Comparison of ENCODE assay signal across 24 mouse cellular contexts in genomic region chr13:64407992-64408391, GRCm38 (mm10). TPM values are rescaled to one million over a fixed set of nuclear protein-coding genes. Genes with fewer than 3 reads are reported as not detected.
DNase-seq lines count a peak whose midpoint lies in the region; ATAC-seq and TF ChIP-seq lines count a peak whose summit lies in the region.
"Had no signal": no experiment of that assay in that cellular context is flagged by ENCODE, and none has a peak within 500 bp of the region (broad histone marks: within the 10 kb centered on the region; RNA-seq: fewer than 3 reads in every experiment).

No protein-coding gene starts in this region.

- no peak overlapping the region for H3K4me2 ChIP-seq in intestine, embryonic 15.5 days (replicated peaks)
- no peak overlapping the region for H3K4me2 ChIP-seq in hindbrain, postnatal 0 days (ENCODE audit: low read depth, low read length)
- H3K4me2 ChIP-seq: forebrain, embryonic 15.5 days; heart, embryonic 13.5 days; hindbrain, embryonic 14.5 days; limb, embryonic 13.5 days; liver, embryonic 12.5 days; lung, embryonic 14.5 days had no signal

- no peaks in the 10 kb centered on the region for H3K4me1 ChIP-seq in intestine, embryonic 15.5 days (replicated peaks)
- no peaks in the 10 kb centered on the region for H3K4me1 ChIP-seq in hindbrain, postnatal 0 days (ENCODE audit: insufficient read depth, low read length)
- H3K4me1 ChIP-seq: forebrain, embryonic 15.5 days; limb, embryonic 13.5 days had no signal

- peak overlapping the region; percentile 84 for H3K27ac ChIP-seq in macrophage
- H3K27ac ChIP-seq in intestine, embryonic 15.5 days, result no peak overlapping the region
- no peak overlapping the region for H3K27ac ChIP-seq in hindbrain, postnatal 0 days
- H3K27ac ChIP-seq: forebrain, embryonic 15.5 days; heart, adult 2 months; heart, embryonic 13.5 days; hindbrain, embryonic 14.5 days; limb, embryonic 13.5 days; liver, embryonic 12.5 days had no signal

- ATAC-seq in intestine, embryonic 15.5 days, result no peak
- no peak for ATAC-seq in hindbrain, postnatal 0 days
- ATAC-seq: forebrain, embryonic 15.5 days; liver, embryonic 12.5 days; midbrain, embryonic 16.5 days had no signal

- no peaks in the 10 kb centered on the region for H3K36me3 ChIP-seq in macrophage (ENCODE audit: inconsistent target)
- no peaks in the 10 kb centered on the region for H3K36me3 ChIP-seq in intestine, embryonic 15.5 days
- H3K36me3 ChIP-seq in hindbrain, postnatal 0 days (ENCODE audit: insufficient read depth, low read length), result no peaks in the 10 kb centered on the region
- H3K36me3 ChIP-seq: forebrain, embryonic 15.5 days; heart, embryonic 13.5 days; limb, embryonic 13.5 days; liver, embryonic 12.5 days had no signal

- no peak overlapping the region for H3K4me3 ChIP-seq in macrophage (ENCODE audit: inconsistent target)
- H3K4me3 ChIP-seq in intestine, embryonic 15.5 days (replicated peaks), result no peak overlapping the region
- no peak overlapping the region for H3K4me3 ChIP-seq in hindbrain, postnatal 0 days (ENCODE audit: low read length)
- H3K4me3 ChIP-seq: forebrain, embryonic 15.5 days; heart, adult 2 months; heart, embryonic 13.5 days; limb, embryonic 13.5 days; liver, embryonic 12.5 days; myocyte had no signal

- TF ChIP-seq CTCF in hindbrain, postnatal 0 days (IDR thresholded peaks at IDR 0.05; ENCODE audit: low read depth), result no peak

- no peaks in the 10 kb centered on the region for H3K9me3 ChIP-seq in intestine, embryonic 15.5 days
- H3K9me3 ChIP-seq in hindbrain, postnatal 0 days (ENCODE audit: low read length), result no peaks in the 10 kb centered on the region
- H3K9me3 ChIP-seq: forebrain, embryonic 15.5 days; heart, embryonic 13.5 days; limb, embryonic 13.5 days; liver, embryonic 12.5 days had no signal

- intact Hi-C loops in heart, postnatal 36 days (cut with DNase I), result no loop called here

- H3K79me2 ChIP-seq in macrophage (ENCODE audit: inconsistent target), result no peaks in the 10 kb centered on the region

- H3K9ac ChIP-seq in intestine, embryonic 15.5 days, result no peak overlapping the region
- H3K9ac ChIP-seq in hindbrain, postnatal 0 days (replicated peaks; ENCODE audit: low read length), result no peak overlapping the region
- H3K9ac ChIP-seq: forebrain, embryonic 15.5 days; heart, embryonic 13.5 days; hindbrain, embryonic 14.5 days; limb, embryonic 13.5 days; liver, embryonic 12.5 days; lung, embryonic 14.5 days had no signal

- 50% methylated on average over 5 of the region's 5 CpGs for WGBS in macrophage (ENCODE audit: missing documents)
- 87% methylated on average over 5 of the region's 5 CpGs for WGBS in intestine, embryonic 15.5 days
- WGBS in hindbrain, postnatal 0 days, result 92% methylated on average over 5 of the region's 5 CpGs

- DNase-seq in heart, adult 11 months, result peak; percentile 18
- DNase-seq in heart, postnatal 36 days, result no peak
- peak; percentile 76 for DNase-seq in thymus, postnatal 0 days (ENCODE audit: low spot score)
- DNase-seq in gastrocnemius, postnatal 10 days, result no peak
- DNase-seq in Muller cell, postnatal 12 days (ENCODE audit: inconsistent ontology term), result no peak
- no peak for DNase-seq in hindbrain, postnatal 0 days (ENCODE audit: low spot score)
- DNase-seq: adrenal gland, postnatal 14 days; cerebellum, adult 8-10 months; heart, adult 2 months; heart, postnatal 14 days; kidney, adult 8-10 months; kidney, postnatal 14 days; layer of hippocampus, postnatal 36 days; lung, embryonic 14.5 days; spleen, adult 18-20 months had no signal

- H3K27me3 ChIP-seq in intestine, embryonic 15.5 days (replicated peaks), result no peaks in the 10 kb centered on the region
- H3K27me3 ChIP-seq in hindbrain, postnatal 0 days (ENCODE audit: insufficient read depth, low read length), result no peaks in the 10 kb centered on the region
- H3K27me3 ChIP-seq: forebrain, embryonic 15.5 days; heart, embryonic 13.5 days; limb, embryonic 13.5 days; liver, embryonic 12.5 days had no signal

RNA-seq across cellular contexts. Expression of gene Cdk20, which starts 24.1 kb away (rescaled TPM):
- total RNA-seq in heart, postnatal 36 days (2021), result 1 to 10 TPM; 2.2 to 2.7 TPM
- 10 to 100 TPM in 21 of 26 experiments, 1 to 10 TPM in 5; 4.9 to 56.3 (median 17.3) TPM for total RNA-seq in macrophage (2018; cell fraction: chromatin; rRNA removed)
- total RNA-seq in macrophage (2018; cell fraction: cytosol; rRNA removed), result 10 to 100 TPM in 4 of 26 experiments, 1 to 10 TPM in 22; 2.5 to 12.5 (median 5.6) TPM
- 10 to 100 TPM in 16 of 26 experiments, 1 to 10 TPM in 10; 2.7 to 45.9 (median 13.0) TPM for total RNA-seq in macrophage (2018; cell fraction: nucleus; rRNA removed)
- 11.3 to 20.3 TPM (median 11.6 TPM) in 3 replicates for polyA plus RNA-seq in macrophage (2018)
- 53.0 and 54.5 TPM in 2 replicates for polyA plus RNA-seq in thymus, postnatal 0 days (2015; fragmentation: Nextera tagmentation; extraction: Ambion mirVana)
- total RNA-seq in gastrocnemius, postnatal 10 days (2021), result 1 to 10 TPM; 3.6 to 3.9 TPM
- 7.9 and 8.6 TPM in 2 replicates for polyA plus RNA-seq in intestine, embryonic 15.5 days (2015; fragmentation: Nextera tagmentation; extraction: Ambion mirVana)
- 31.2 and 32.6 TPM in 2 replicates for total RNA-seq in hindbrain, postnatal 0 days (2014; rRNA removed)
- 19.2 TPM in 2 replicates for polyA plus RNA-seq in hindbrain, postnatal 0 days (2015; fragmentation: Nextera tagmentation; extraction: Ambion mirVana)

RNA-seq across cellular contexts. Expression of gene Ctsl, which starts 37.3 kb away (rescaled TPM):
- total RNA-seq in heart, postnatal 36 days (2021), result 100 to 1,000 TPM; 280 to 282 TPM
- 100 to 1,000 TPM in 15 of 26 experiments, 10 to 100 TPM in 11; 28.8 to 498 (median 136) TPM for total RNA-seq in macrophage (2018; cell fraction: chromatin; rRNA removed)
- 1,000 to 10,000 TPM in 1 of 26 experiments, 100 to 1,000 TPM in 25; 292 to 1,007 (median 547) TPM for total RNA-seq in macrophage (2018; cell fraction: cytosol; rRNA removed)
- total RNA-seq in macrophage (2018; cell fraction: nucleus; rRNA removed), result 1,000 to 10,000 TPM in 1 of 26 experiments, 100 to 1,000 TPM in 25; 266 to 1,797 (median 504) TPM
- polyA plus RNA-seq in macrophage (2018), result 822 to 3,190 TPM (median 998 TPM) in 3 replicates
- polyA plus RNA-seq in thymus, postnatal 0 days (2015; fragmentation: Nextera tagmentation; extraction: Ambion mirVana), result 2,169 and 2,296 TPM in 2 replicates
- total RNA-seq in gastrocnemius, postnatal 10 days (2021), result 100 to 1,000 TPM; 145 to 162 TPM
- 195 and 213 TPM in 2 replicates for polyA plus RNA-seq in intestine, embryonic 15.5 days (2015; fragmentation: Nextera tagmentation; extraction: Ambion mirVana)
- 103 and 116 TPM in 2 replicates for total RNA-seq in hindbrain, postnatal 0 days (2014; rRNA removed)
- 203 and 219 TPM in 2 replicates for polyA plus RNA-seq in hindbrain, postnatal 0 days (2015; fragmentation: Nextera tagmentation; extraction: Ambion mirVana)

Comparison
In these comparisons a context has a peak if more than half of its experiments do, and no peak if none do; other contexts are left out.
1. DNase-seq: peak in heart, adult 11 months (single experiment) and thymus, postnatal 0 days (single experiment); none in heart, postnatal 36 days (0 of 2), gastrocnemius, postnatal 10 days (single experiment), Muller cell, postnatal 12 days (single experiment) and hindbrain, postnatal 0 days (single experiment).